Mouse (Mus musculus): ENCODE measurements around the gene Fbxo10. TPM values are rescaled to one million over a fixed set of nuclear protein-coding genes. Genes with fewer than 3 reads are reported as not detected.

Gene Fbxo10
- 13.8 and 14.5 TPM in 2 replicates for polyA plus RNA-seq (2016; fragmentation: Nextera tagmentation; extraction: Ambion mirVana)

- H3K36me3 ChIP-seq: no peaks in the 10 kb centered on the region
- H3K27ac ChIP-seq (replicated peaks): peak within 1 kb of the TSS; percentile 75
- H3K4me3 ChIP-seq: peak within 1 kb of the TSS; percentile 76
- peak within 1 kb of the TSS; percentile 71 for H3K4me2 ChIP-seq (replicated peaks)
- no peaks in the 10 kb centered on the region for H3K9me3 ChIP-seq
- peaks cover 11% of the 10 kb centered on the region for H3K4me1 ChIP-seq
- no peaks in the 10 kb centered on the region; the same call in 1 of the 2 replicates for H3K27me3 ChIP-seq
- ATAC-seq (ENCODE audit: low FRiP score, low read depth): peak; percentile 92
- WGBS: under 1% methylated on average over 75 of the region's 77 CpGs
- peak within 1 kb of the TSS; percentile 86 for H3K9ac ChIP-seq (replicated peaks)
These were observed at the start of gene Fbxo10 for GRCm38 (mm10) chr4:45084021-45084894. Gene Fbxo10 (minus strand): TSS chr4:45084604.

GRCm38 (mm10) chr4:45131021-45131420 is 46.6 kb upstream of the Fbxo10 start:
- Histone ChIP-seq H3K27me3 (no peaks in the 10 kb centered on the region), H3K4me3 (no peak overlapping the region), H3K9ac (replicated peaks) (no peak overlapping the region), H3K9me3 (no peaks in the 10 kb centered on the region), H3K4me2 (replicated peaks) (no peak overlapping the region), H3K27ac (replicated peaks) (no peak overlapping the region), H3K4me1 (no peaks in the 10 kb centered on the region), H3K36me3 (no peaks in the 10 kb centered on the region)
- no peak for ATAC-seq (ENCODE audit: low FRiP score, low read depth)
- WGBS: 71% methylated on average over 4 of the region's 4 CpGs

GRCm38 (mm10) chr4:45121311-45121710 is 36.9 kb upstream of the Fbxo10 start:
- Histone ChIP-seq H3K4me2 (replicated peaks) (no peak overlapping the region), H3K4me3 (no peak overlapping the region), H3K27me3 (no peaks in the 10 kb centered on the region), H3K9me3 (no peaks in the 10 kb centered on the region), H3K27ac (replicated peaks) (no peak overlapping the region), H3K36me3 (no peaks in the 10 kb centered on the region), H3K4me1 (no peaks in the 10 kb centered on the region), H3K9ac (replicated peaks) (no peak overlapping the region)
- 90% methylated on average over 11 of the region's 11 CpGs for WGBS
- no peak for ATAC-seq (ENCODE audit: low FRiP score, low read depth)

- 70% methylated on average over 8 of the region's 8 CpGs for WGBS
- Histone ChIP-seq H3K27ac (replicated peaks) (no peak overlapping the region), H3K4me2 (replicated peaks) (peak overlapping the region; percentile 84; the same call in 1 of the 2 replicates), H3K27me3 (no peaks in the 10 kb centered on the region), H3K9me3 (no peaks in the 10 kb centered on the region), H3K4me1 (peaks cover 8% of the 10 kb centered on the region), H3K36me3 (peaks cover 18% of the 10 kb centered on the region), H3K9ac (replicated peaks) (no peak overlapping the region), H3K4me3 (0 out of 2 replicates have a peak overlapping the region, but pooled peaks have one; percentile 97)
- no peak for ATAC-seq (ENCODE audit: low FRiP score, low read depth)
These were observed 24.2 kb upstream of the Fbxo10 start for GRCm38 (mm10) chr4:45108456-45109110.

- H3K36me3 ChIP-seq: peaks cover 24% of the 10 kb centered on the region
- peaks cover 8% of the 10 kb centered on the region for H3K4me1 ChIP-seq
- 0% methylated on average over 39 of the region's 39 CpGs for WGBS
- H3K9ac ChIP-seq (replicated peaks): peak within 1 kb of the TSS; percentile 94
- H3K27ac ChIP-seq (replicated peaks): no peak within 1 kb of the TSS; the same call in 1 of the 2 replicates
- H3K4me3 ChIP-seq: peak within 1 kb of the TSS; percentile 97
- H3K4me2 ChIP-seq (replicated peaks): peak within 1 kb of the TSS; percentile 84
- no peaks in the 10 kb centered on the region for H3K9me3 ChIP-seq
- ATAC-seq (ENCODE audit: low FRiP score, low read depth): peak; percentile 95
- H3K27me3 ChIP-seq: no peaks in the 10 kb centered on the region
These were observed 23.3 kb upstream of the Fbxo10 start, which contains the start of gene Tomm5 for GRCm38 (mm10) chr4:45107601-45108277. Gene Tomm5 (minus strand): TSS chr4:45108114.

- Histone ChIP-seq H3K9ac (replicated peaks) (peak overlapping the region; percentile 94), H3K27me3 (no peaks in the 10 kb centered on the region), H3K9me3 (no peaks in the 10 kb centered on the region), H3K36me3 (peaks cover 30% of the 10 kb centered on the region), H3K4me1 (peaks cover 8% of the 10 kb centered on the region), H3K27ac (replicated peaks) (no peak overlapping the region), H3K4me3 (peak overlapping the region; percentile 97), H3K4me2 (replicated peaks) (peak overlapping the region; percentile 84)
- WGBS: 10% methylated on average over 4 of the region's 4 CpGs
- no peak for ATAC-seq (ENCODE audit: low FRiP score, low read depth)
These were observed 22.7 kb upstream of the Fbxo10 start for GRCm38 (mm10) chr4:45107066-45107465.

GRCm38 (mm10) chr4:45106409-45106808 is 22.0 kb upstream of the Fbxo10 start:
- H3K4me2 ChIP-seq (replicated peaks): peak overlapping the region; percentile 84; the same call in 1 of the 2 replicates
- 78% methylated on average over 5 of the region's 5 CpGs for WGBS
- no peak overlapping the region for H3K4me3 ChIP-seq

GRCm38 (mm10) chr4:45097198-45097872 is 12.9 kb upstream of the Fbxo10 start:
- H3K4me3 ChIP-seq: no peak overlapping the region
- H3K9ac ChIP-seq (replicated peaks): no peak overlapping the region
- WGBS: 26% methylated on average over 7 of the region's 7 CpGs
- no peak overlapping the region for H3K27ac ChIP-seq (replicated peaks)
- no peaks in the 10 kb centered on the region for H3K27me3 ChIP-seq
- no peak overlapping the region for H3K4me2 ChIP-seq (replicated peaks)
- no peak for ATAC-seq (ENCODE audit: low FRiP score, low read depth)
- H3K4me1 ChIP-seq: no peaks in the 10 kb centered on the region
- no peaks in the 10 kb centered on the region for H3K9me3 ChIP-seq
- peaks cover 15% of the 10 kb centered on the region; the same call in 1 of the 2 replicates for H3K36me3 ChIP-seq

More at GRCm38 (mm10) chr4:45106409-45106808, 22.0 kb upstream of the Fbxo10 start:
- peaks cover 8% of the 10 kb centered on the region for H3K4me1 ChIP-seq
- H3K36me3 ChIP-seq: peaks cover 35% of the 10 kb centered on the region
- no peak overlapping the region for H3K9ac ChIP-seq (replicated peaks)
- H3K9me3 ChIP-seq: no peaks in the 10 kb centered on the region
- H3K27ac ChIP-seq (replicated peaks): no peak overlapping the region
- no peaks in the 10 kb centered on the region for H3K27me3 ChIP-seq
- ATAC-seq (ENCODE audit: low FRiP score, low read depth): no peak

- H3K9me3 ChIP-seq: no peaks in the 10 kb centered on the region
- peak overlapping the region; percentile 75; the same call in 1 of the 2 replicates for H3K27ac ChIP-seq (replicated peaks)
- no peaks in the 10 kb centered on the region for H3K36me3 ChIP-seq
- H3K4me3 ChIP-seq: peak overlapping the region; percentile 76
- no peak for ATAC-seq (ENCODE audit: low FRiP score, low read depth)
- 0 out of 2 replicates have a peak overlapping the region, but pooled peaks have one; percentile 86 for H3K9ac ChIP-seq (replicated peaks)
- peak overlapping the region; percentile 71 for H3K4me2 ChIP-seq (replicated peaks)
- no peaks in the 10 kb centered on the region; the same call in 1 of the 2 replicates for H3K27me3 ChIP-seq
- 53% methylated on average over 8 of the region's 8 CpGs for WGBS
- peaks cover 11% of the 10 kb centered on the region for H3K4me1 ChIP-seq
These were observed 489 bp upstream of the Fbxo10 start for GRCm38 (mm10) chr4:45084895-45085290.

GRCm38 (mm10) chr4:45083487-45083886 is 917 bp downstream of the Fbxo10 start:
- under 1% methylated on average over 8 of the region's 8 CpGs for WGBS
- H3K36me3 ChIP-seq: no peaks in the 10 kb centered on the region
- H3K27ac ChIP-seq (replicated peaks): peak overlapping the region; percentile 75; the same call in 1 of the 2 replicates
- no peaks in the 10 kb centered on the region; the same call in 1 of the 2 replicates for H3K27me3 ChIP-seq
- peak overlapping the region; percentile 71 for H3K4me2 ChIP-seq (replicated peaks)
- peaks cover 11% of the 10 kb centered on the region for H3K4me1 ChIP-seq
- no peaks in the 10 kb centered on the region for H3K9me3 ChIP-seq
- H3K9ac ChIP-seq (replicated peaks): peak overlapping the region; percentile 86; the same call in 1 of the 2 replicates
- ATAC-seq (ENCODE audit: low FRiP score, low read depth): no peak
- peak overlapping the region; percentile 76 for H3K4me3 ChIP-seq

GRCm38 (mm10) chr4:45082951-45083350 is 1.5 kb downstream of the Fbxo10 start:
- no peak for ATAC-seq (ENCODE audit: low FRiP score, low read depth)
- Histone ChIP-seq H3K27ac (replicated peaks) (0 out of 2 replicates have a peak overlapping the region, but pooled peaks have one; percentile 56), H3K36me3 (no peaks in the 10 kb centered on the region), H3K9me3 (no peaks in the 10 kb centered on the region), H3K4me1 (peaks cover 11% of the 10 kb centered on the region), H3K9ac (replicated peaks) (no peak overlapping the region), H3K4me3 (peak overlapping the region; percentile 76), H3K27me3 (no peaks in the 10 kb centered on the region; the same call in 1 of the 2 replicates), H3K4me2 (replicated peaks) (peak overlapping the region; percentile 71)
- WGBS: 69% methylated on average over 9 of the region's 9 CpGs

Data from midbrain, embryonic 12.5 days (tissue).